Mouse (Mus musculus) lung, postnatal 25 days (tissue): Measurements from ENCODE around the gene Klra8.
"Not testable (repeated sequence)": the region's sequence is repeated elsewhere in the genome, so short reads cannot be mapped to it uniquely, and the experiment has no call there.

Source experiments
- DNase-seq: peaks from one replicate; pipeline ENCODE4 v3.0.0; 2022; ENCODE audit warnings: low spot score

Klra8 gene

DNA sequence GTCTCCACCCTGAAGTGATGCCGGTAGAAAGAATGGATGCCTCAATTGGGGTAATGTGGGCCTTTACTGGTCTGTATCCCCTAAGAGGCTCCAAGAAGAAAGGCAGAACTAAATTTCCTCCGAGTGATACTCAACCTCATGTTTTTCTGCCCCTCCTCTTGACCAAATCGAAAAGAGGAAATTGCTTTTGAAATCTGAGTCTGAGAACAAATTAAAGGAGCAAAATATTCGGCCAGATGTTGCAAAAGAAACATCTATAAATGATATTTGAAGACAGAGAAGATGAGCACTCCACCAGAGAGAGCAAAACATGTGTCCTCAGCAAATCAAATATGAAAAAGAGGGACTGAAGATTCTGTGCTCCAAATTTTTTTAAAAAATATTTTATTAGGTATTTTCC lies at the start of gene Klra8:
Gene Klra8, minus strand, starts transcription at position 101 of the 400 bp plus-strand sequence.
- DNase-seq = not testable (repeated sequence)

DNA sequence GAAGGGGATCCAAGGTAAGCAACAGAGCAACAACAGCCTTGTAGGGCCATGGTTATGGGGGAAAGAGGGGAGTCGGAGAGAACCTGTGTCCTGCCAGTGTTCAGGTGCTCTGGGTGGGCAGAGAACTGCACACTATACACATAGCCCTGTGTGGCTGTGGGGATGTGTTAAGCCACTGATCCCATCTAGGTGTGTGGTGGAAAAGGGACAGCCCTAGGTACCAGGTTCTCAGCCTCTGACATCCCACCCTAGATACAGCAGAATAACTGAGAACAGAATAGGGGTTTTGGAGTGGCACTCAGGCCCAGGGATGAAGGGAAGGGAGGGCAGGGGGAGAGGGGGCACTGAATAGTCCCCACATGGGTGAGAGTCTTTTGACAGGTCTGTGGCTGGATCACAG lies 19.2 kb downstream of the Klra8 start:
- DNase-seq = no peak

GRCm38 (mm10) chr6:130102743-130103142 lies 27.0 kb downstream of the Klra8 start:
- not testable (repeated sequence) for DNase-seq

DNA sequence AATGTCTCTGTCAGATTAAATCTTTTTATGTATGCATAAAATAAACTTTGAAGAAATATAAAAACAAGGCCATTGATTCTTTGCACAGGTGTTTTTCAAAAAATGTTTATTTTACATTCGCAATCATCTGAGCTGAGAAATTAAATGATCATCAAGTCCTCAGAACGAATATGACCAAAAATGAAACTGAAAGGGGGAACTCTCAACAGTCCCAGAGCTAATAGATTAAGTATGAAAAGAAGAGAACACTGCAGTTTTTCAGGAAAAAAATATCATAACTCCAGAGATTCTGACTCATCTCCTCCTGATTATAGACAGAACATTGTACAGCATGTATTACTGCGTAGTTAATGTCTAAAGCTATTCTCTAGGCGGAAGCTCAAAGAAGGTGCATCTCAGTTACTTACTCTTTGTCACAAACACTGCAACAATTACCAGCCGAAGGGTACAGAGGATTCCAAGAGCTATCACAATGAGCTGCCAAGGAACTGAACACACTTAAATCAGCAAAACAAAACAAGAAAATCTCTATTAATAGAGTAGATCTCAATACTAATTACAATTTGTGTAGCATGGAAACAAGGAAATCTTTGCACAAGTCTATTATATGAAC lies 37.3 kb downstream of the Klra8 start:
- DNase-seq = no peak

DNA sequence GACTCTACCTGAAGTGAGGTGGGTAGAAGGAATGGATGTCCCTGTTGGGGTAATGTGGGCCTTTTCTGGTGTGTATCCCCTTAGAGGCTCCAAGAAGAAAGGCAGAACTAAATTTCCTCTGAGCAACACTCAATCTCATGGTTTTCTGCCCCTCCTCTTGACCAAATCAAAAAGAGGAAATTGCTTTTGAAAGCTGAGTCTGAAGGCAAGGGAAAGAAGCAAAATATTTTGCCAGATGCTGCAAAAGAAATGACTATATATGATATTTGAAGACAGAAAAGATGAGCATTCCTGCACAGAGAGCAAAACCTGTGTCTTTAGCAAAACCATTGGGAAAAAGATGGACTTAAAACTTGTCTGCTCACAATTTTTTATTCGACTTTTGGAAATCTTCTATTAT lies 62.5 kb downstream of the Klra8 start, which contains the start of gene Klra4:
Gene Klra4, minus strand, starts transcription at position 101 of the 400 bp plus-strand sequence.
- not testable (repeated sequence) for DNase-seq
